8 mouse cellular contexts compared by ENCODE assay signal in genomic region chr13:23516822-23517602, GRCm38 (mm10). TPM values are rescaled to one million over a fixed set of nuclear protein-coding genes. Genes with fewer than 3 reads are reported as not detected.
DNase-seq lines count a peak whose midpoint lies in the region; ATAC-seq and TF ChIP-seq lines count a peak whose summit lies in the region.

No protein-coding gene starts in this region.

- no peak for TF ChIP-seq CTCF in liver, embryonic 14.5 days (IDR thresholded peaks at IDR 0.05; ENCODE audit: low read depth)

- under 1% methylated on average over 19 of the region's 19 CpGs for WGBS in embryonic facial prominence, embryonic 13.5 days
- under 1% methylated on average over 19 of the region's 19 CpGs for WGBS in heart, embryonic 10.5 days
- under 1% methylated on average over 19 of the region's 19 CpGs for WGBS in liver, embryonic 14.5 days (ENCODE audit: insufficient replicate concordance)
- WGBS in neural tube, embryonic 11.5 days: under 1% methylated on average over 19 of the region's 19 CpGs

- DNase-seq in 416B (ENCODE audit: low read depth): peak; percentile 77
- peak; percentile 74 to 76 for DNase-seq in adrenal gland, adult 18-20 months (ENCODE audit: low spot score in 2 of 2)
- DNase-seq in heart, embryonic 10.5 days (ENCODE audit: low spot score): no peak
- peak; percentile 85 for DNase-seq in kidney, adult 9 months
- DNase-seq in liver, embryonic 14.5 days (ENCODE audit: low read depth in 3 of 3, low spot score in 3 of 3): peak in 1 of 3 experiments; percentile 67
- peak; percentile 76 for DNase-seq in neural tube, embryonic 11.5 days (ENCODE audit: low spot score)
- peak; percentile 83 for DNase-seq in testis, postnatal 10 days (ENCODE audit: low spot score)

- no peaks in the 10 kb centered on the region for H3K27me3 ChIP-seq in embryonic facial prominence, embryonic 13.5 days
- H3K27me3 ChIP-seq in heart, embryonic 10.5 days (ENCODE audit: insufficient read depth, poor library complexity, severe bottlenecking): no peaks in the 10 kb centered on the region
- no peaks in the 10 kb centered on the region for H3K27me3 ChIP-seq in liver, embryonic 14.5 days (ENCODE audit: control insufficient read depth, insufficient read depth, low read length)
- no peaks in the 10 kb centered on the region for H3K27me3 ChIP-seq in neural tube, embryonic 11.5 days (ENCODE audit: control insufficient read depth, insufficient read depth, low read length)

- no peaks in the 10 kb centered on the region for H3K9me3 ChIP-seq in embryonic facial prominence, embryonic 13.5 days
- H3K9me3 ChIP-seq in heart, embryonic 10.5 days: no peaks in the 10 kb centered on the region
- H3K9me3 ChIP-seq in liver, embryonic 14.5 days (ENCODE audit: control insufficient read depth, low read length): no peaks in the 10 kb centered on the region
- H3K9me3 ChIP-seq in neural tube, embryonic 11.5 days (ENCODE audit: control insufficient read depth, low read length): no peaks in the 10 kb centered on the region

- ATAC-seq in embryonic facial prominence, embryonic 13.5 days (ENCODE audit: insufficient number of reproducible peaks, insufficient read depth, low FRiP score, low TSS enrichment, low read depth): peak; percentile 65; the same call in 1 of the 2 replicates
- ATAC-seq in liver, embryonic 14.5 days (ENCODE audit: insufficient read depth): peak; percentile 64
- ATAC-seq in neural tube, embryonic 11.5 days (ENCODE audit: insufficient read depth, low FRiP score, low TSS enrichment): peak; percentile 67

- no peaks in the 10 kb centered on the region for H3K36me3 ChIP-seq in embryonic facial prominence, embryonic 13.5 days
- no peaks in the 10 kb centered on the region for H3K36me3 ChIP-seq in heart, embryonic 10.5 days
- no peaks in the 10 kb centered on the region for H3K36me3 ChIP-seq in liver, embryonic 14.5 days (replicated peaks; ENCODE audit: control insufficient read depth, insufficient read depth, low read depth)
- H3K36me3 ChIP-seq in neural tube, embryonic 11.5 days (ENCODE audit: control insufficient read depth, insufficient read depth, low read length): no peaks in the 10 kb centered on the region

- H3K9ac ChIP-seq in embryonic facial prominence, embryonic 13.5 days: peak overlapping the region; percentile 66
- peak overlapping the region; percentile 66 for H3K9ac ChIP-seq in liver, embryonic 14.5 days (replicated peaks)
- peak overlapping the region; percentile 3; the same call in 1 of the 2 replicates for H3K9ac ChIP-seq in neural tube, embryonic 11.5 days (ENCODE audit: low read length)

- peak overlapping the region; percentile 74 for H3K4me2 ChIP-seq in embryonic facial prominence, embryonic 13.5 days
- H3K4me2 ChIP-seq in liver, embryonic 14.5 days (ENCODE audit: low read depth): peak overlapping the region; percentile 99
- H3K4me2 ChIP-seq in neural tube, embryonic 11.5 days (ENCODE audit: low read depth): peak overlapping the region; percentile 84

- H3K4me1 ChIP-seq in embryonic facial prominence, embryonic 13.5 days: peaks cover 4% of the 10 kb centered on the region
- no peaks in the 10 kb centered on the region for H3K4me1 ChIP-seq in heart, embryonic 10.5 days
- H3K4me1 ChIP-seq in liver, embryonic 14.5 days (replicated peaks; ENCODE audit: control insufficient read depth in 2 of 2, insufficient read depth in 2 of 2, low read length in 1 of 2): peaks cover 7 to 17% of the 10 kb centered on the region in 2 experiments
- H3K4me1 ChIP-seq in neural tube, embryonic 11.5 days (ENCODE audit: control insufficient read depth, insufficient read depth, low read length): no peaks in the 10 kb centered on the region

- H3K4me3 ChIP-seq in embryonic facial prominence, embryonic 13.5 days: peak overlapping the region; percentile 55
- peak overlapping the region; percentile 63 for H3K4me3 ChIP-seq in heart, embryonic 10.5 days
- H3K4me3 ChIP-seq in liver, embryonic 14.5 days (ENCODE audit: insufficient read depth in 1 of 2, low read depth in 2 of 2, low read length in 2 of 2): peak overlapping the region; percentile 64 to 76
- H3K4me3 ChIP-seq in neural tube, embryonic 11.5 days (ENCODE audit: low read depth, low read length): peak overlapping the region; percentile 45

- peak; percentile 51 for TF ChIP-seq EP300 in liver, embryonic 14.5 days (IDR thresholded peaks at IDR 0.05; ENCODE audit: low read depth)

- peak overlapping the region; percentile 73 for H3K27ac ChIP-seq in embryonic facial prominence, embryonic 13.5 days
- H3K27ac ChIP-seq in heart, embryonic 10.5 days: no peak overlapping the region
- H3K27ac ChIP-seq in liver, embryonic 14.5 days: peak overlapping the region; percentile 77
- no peak overlapping the region for H3K27ac ChIP-seq in neural tube, embryonic 11.5 days (ENCODE audit: low read depth, low read length)

RNA-seq across cellular contexts. Expression of gene Hist1h4h, which starts 13.8 kb away (rescaled TPM):
- 100 to 1,000 TPM; 400 to 445 TPM for total RNA-seq in adrenal gland, adult 18-20 months (2021)
- 7.3 and 7.9 TPM in 2 replicates for polyA plus RNA-seq in embryonic facial prominence, embryonic 13.5 days (2015; fragmentation: Nextera tagmentation; extraction: Ambion mirVana)
- 2.5 and 2.8 TPM in 2 replicates for polyA plus RNA-seq in heart, embryonic 10.5 days (2016; fragmentation: Nextera tagmentation; extraction: Ambion mirVana)
- polyA plus RNA-seq in liver, embryonic 14.5 days (2012; rRNA removed): 8.6 and 24.1 TPM in 2 replicates
- 5.3 and 6.1 TPM in 2 replicates for polyA plus RNA-seq in liver, embryonic 14.5 days (2014; fragmentation: Nextera tagmentation; extraction: Ambion mirVana)
- polyA plus RNA-seq in neural tube, embryonic 11.5 days (2014; fragmentation: Nextera tagmentation; extraction: Ambion mirVana): 3.4 and 6.8 TPM in 2 replicates

RNA-seq across cellular contexts. Expression of gene Hist1h2af, which starts 16.7 kb away (rescaled TPM):
- total RNA-seq in adrenal gland, adult 18-20 months (2021): 10 to 100 TPM in 1 of 2 experiments, 1 to 10 TPM in 1; 8.5 to 12.6 TPM
- polyA plus RNA-seq in embryonic facial prominence, embryonic 13.5 days (2015; fragmentation: Nextera tagmentation; extraction: Ambion mirVana): 6.6 and 13.4 TPM in 2 replicates
- 1.7 and 4.9 TPM in 2 replicates for polyA plus RNA-seq in heart, embryonic 10.5 days (2016; fragmentation: Nextera tagmentation; extraction: Ambion mirVana)
- polyA plus RNA-seq in liver, embryonic 14.5 days (2012; rRNA removed): 375 and 609 TPM in 2 replicates
- 14.2 and 17.4 TPM in 2 replicates for polyA plus RNA-seq in liver, embryonic 14.5 days (2014; fragmentation: Nextera tagmentation; extraction: Ambion mirVana)
- polyA plus RNA-seq in neural tube, embryonic 11.5 days (2014; fragmentation: Nextera tagmentation; extraction: Ambion mirVana): 1.6 and 2.1 TPM in 2 replicates

RNA-seq across cellular contexts. Expression of gene Hist1h3g, which starts 18.2 kb away (rescaled TPM):
- 1 to 10 TPM; 3.8 to 4.7 TPM for total RNA-seq in adrenal gland, adult 18-20 months (2021)
- 5.3 and 6.7 TPM in 2 replicates for polyA plus RNA-seq in embryonic facial prominence, embryonic 13.5 days (2015; fragmentation: Nextera tagmentation; extraction: Ambion mirVana)
- 3.2 and 3.5 TPM in 2 replicates for polyA plus RNA-seq in heart, embryonic 10.5 days (2016; fragmentation: Nextera tagmentation; extraction: Ambion mirVana)
- 48.1 and 52.5 TPM in 2 replicates for polyA plus RNA-seq in liver, embryonic 14.5 days (2012; rRNA removed)
- polyA plus RNA-seq in liver, embryonic 14.5 days (2014; fragmentation: Nextera tagmentation; extraction: Ambion mirVana): 8.6 and 9.6 TPM in 2 replicates
- polyA plus RNA-seq in neural tube, embryonic 11.5 days (2014; fragmentation: Nextera tagmentation; extraction: Ambion mirVana): 3.3 and 4.3 TPM in 2 replicates

RNA-seq across cellular contexts. Expression of gene Hist1h2bh, which starts 26.2 kb away (rescaled TPM):
- 1 to 10 TPM; 1.8 to 2.2 TPM for total RNA-seq in adrenal gland, adult 18-20 months (2021)
- 0.98 and 1.4 TPM in 2 replicates for polyA plus RNA-seq in embryonic facial prominence, embryonic 13.5 days (2015; fragmentation: Nextera tagmentation; extraction: Ambion mirVana)
- polyA plus RNA-seq in heart, embryonic 10.5 days (2016; fragmentation: Nextera tagmentation; extraction: Ambion mirVana): 0.22 and 0.73 TPM in 2 replicates
- polyA plus RNA-seq in liver, embryonic 14.5 days (2012; rRNA removed): 6.7 and 8.7 TPM in 2 replicates
- 1.2 and 1.4 TPM in 2 replicates for polyA plus RNA-seq in liver, embryonic 14.5 days (2014; fragmentation: Nextera tagmentation; extraction: Ambion mirVana)
- 0.82 and 1.3 TPM in 2 replicates for polyA plus RNA-seq in neural tube, embryonic 11.5 days (2014; fragmentation: Nextera tagmentation; extraction: Ambion mirVana)

RNA-seq across cellular contexts. Expression of gene Hist1h3f, which starts 26.8 kb away (rescaled TPM):
- total RNA-seq in adrenal gland, adult 18-20 months (2021): 10 to 100 TPM; 12.6 to 12.7 TPM
- 1.2 and 1.3 TPM in 2 replicates for polyA plus RNA-seq in embryonic facial prominence, embryonic 13.5 days (2015; fragmentation: Nextera tagmentation; extraction: Ambion mirVana)
- polyA plus RNA-seq in heart, embryonic 10.5 days (2016; fragmentation: Nextera tagmentation; extraction: Ambion mirVana): 0.31 and 0.99 TPM in 2 replicates
- polyA plus RNA-seq in liver, embryonic 14.5 days (2012; rRNA removed): 5.1 and 13.6 TPM in 2 replicates
- 1.00 and 1.1 TPM in 2 replicates for polyA plus RNA-seq in liver, embryonic 14.5 days (2014; fragmentation: Nextera tagmentation; extraction: Ambion mirVana)
- 0.51 and 1.4 TPM in 2 replicates for polyA plus RNA-seq in neural tube, embryonic 11.5 days (2014; fragmentation: Nextera tagmentation; extraction: Ambion mirVana)

Comparison
In these comparisons a context has a peak if more than half of its experiments do, and no peak if none do; other contexts are left out.
1. H3K27ac ChIP-seq: peak in embryonic facial prominence, embryonic 13.5 days (single experiment) and liver, embryonic 14.5 days (single experiment); none in heart, embryonic 10.5 days (single experiment) and neural tube, embryonic 11.5 days (single experiment).
2. H3K9ac ChIP-seq: peak in every context shown above with its lines; median percentile 66 in embryonic facial prominence, embryonic 13.5 days; 66 in liver, embryonic 14.5 days; 3 in neural tube, embryonic 11.5 days.
3. Peak in every context shown above with its lines, with median percentiles within 50 percentile points of each other: ATAC-seq, H3K4me2 ChIP-seq and H3K4me3 ChIP-seq.